8 mouse cellular contexts compared by ENCODE assay signal in the genomic region with DNA sequence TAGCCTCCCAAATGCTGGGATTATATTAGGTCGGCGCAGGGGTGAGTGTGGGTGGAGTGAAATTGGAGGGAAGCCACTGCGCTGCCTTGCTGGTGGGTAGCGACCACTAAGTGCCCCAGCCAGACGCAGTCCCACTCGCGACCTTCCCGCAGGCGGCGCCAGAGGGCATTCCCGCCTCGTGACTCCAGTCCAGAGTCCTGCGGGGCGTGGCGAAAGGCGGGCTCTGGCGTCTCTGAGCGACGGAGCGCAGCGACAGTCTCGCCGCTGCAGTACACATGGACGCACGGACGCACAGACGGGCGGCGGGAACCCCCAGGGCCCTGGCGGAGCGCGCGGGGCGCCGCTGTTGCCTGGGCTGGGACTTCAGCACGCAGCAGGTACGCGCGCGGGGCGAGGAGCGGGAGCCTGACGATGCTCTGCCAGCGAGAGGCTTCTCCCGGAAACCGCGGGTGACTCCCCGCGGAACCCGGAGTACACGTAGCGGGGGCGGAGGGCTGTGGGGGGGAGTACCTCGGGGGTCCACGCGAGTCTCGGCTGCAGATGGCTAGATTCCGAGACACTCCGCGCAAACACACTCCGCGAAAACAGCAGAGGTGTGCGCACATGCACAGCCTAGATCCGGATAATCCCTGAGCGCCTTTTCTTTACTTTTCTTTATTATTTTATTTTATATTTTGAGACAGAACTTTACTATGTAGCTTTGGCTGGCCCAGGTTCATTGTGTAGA. TPM values are rescaled to one million over a fixed set of nuclear protein-coding genes. Genes with fewer than 3 reads are reported as not detected.
DNase-seq lines count a peak whose midpoint lies in the region; ATAC-seq and TF ChIP-seq lines count a peak whose summit lies in the region.

A gene (plus strand): TSS at position 51 of the 727 bp plus-strand sequence.

- peak; percentile 93 for TF ChIP-seq POLR2A in liver, adult 2 months (IDR thresholded peaks at IDR 0.05; ENCODE audit: extremely low read depth, insufficient read depth, low read length)
- peak; percentile 52 for TF ChIP-seq POLR2A in myocyte (IDR thresholded peaks at IDR 0.05; ENCODE audit: insufficient read length, low read depth)

- H3K36me3 ChIP-seq in heart, embryonic 11.5 days (ENCODE audit: control insufficient read depth, insufficient read depth, low read length): no peaks in the 10 kb centered on the region
- H3K36me3 ChIP-seq in kidney, embryonic 16.5 days (ENCODE audit: insufficient read depth, low read length): no peaks in the 10 kb centered on the region
- peaks cover 29% of the 10 kb centered on the region; the same call in 1 of the 2 replicates for H3K36me3 ChIP-seq in liver, adult 2 months (ENCODE audit: control insufficient read depth, insufficient read depth, low read length)
- H3K36me3 ChIP-seq in myocyte (ENCODE audit: control insufficient read depth, insufficient read depth): no peaks in the 10 kb centered on the region
- no peaks in the 10 kb centered on the region for H3K36me3 ChIP-seq in splenic B cell, adult 2 months (ENCODE audit: control insufficient read depth, insufficient read depth, low read length, poor library complexity, severe bottlenecking)

- ATAC-seq in erythroblast, adult 5-6 weeks (replicated peaks; ENCODE audit: low FRiP score, poor library complexity, severe bottlenecking): peak; percentile 91
- peak; percentile 84 for ATAC-seq in heart, embryonic 11.5 days (replicated peaks; ENCODE audit: insufficient number of reproducible peaks, low FRiP score, low TSS enrichment)
- ATAC-seq in kidney, embryonic 16.5 days (ENCODE audit: low FRiP score, low TSS enrichment): peak; percentile 92

- TF ChIP-seq CTCF in liver, adult 2 months (IDR thresholded peaks at IDR 0.05; ENCODE audit: low read depth, low read length): peak; percentile 90

- no peaks in the 10 kb centered on the region for H3K9me3 ChIP-seq in heart, embryonic 11.5 days (replicated peaks; ENCODE audit: control insufficient read depth, low read length)
- H3K9me3 ChIP-seq in kidney, embryonic 16.5 days (ENCODE audit: low read length): no peaks in the 10 kb centered on the region

- H3K27ac ChIP-seq in heart, embryonic 11.5 days (ENCODE audit: low read depth, low read length): no peak within 1 kb of the TSS
- H3K27ac ChIP-seq in kidney, embryonic 16.5 days (ENCODE audit: low read length): peak within 1 kb of the TSS; percentile 27; the same call in 1 of the 2 replicates
- H3K27ac ChIP-seq in liver, adult 2 months (replicated peaks; ENCODE audit: insufficient read depth, low read depth, low read length): peak within 1 kb of the TSS; percentile 80

- H3K4me3 ChIP-seq in heart, embryonic 11.5 days (ENCODE audit: low read depth, low read length): peak within 1 kb of the TSS; percentile 59
- H3K4me3 ChIP-seq in kidney, embryonic 16.5 days (ENCODE audit: low read length): peak within 1 kb of the TSS; percentile 74
- peak within 1 kb of the TSS; percentile 68 for H3K4me3 ChIP-seq in liver, adult 2 months (ENCODE audit: insufficient read depth, low read depth, low read length)
- H3K4me3 ChIP-seq in myocyte: peak within 1 kb of the TSS; percentile 9

- peaks cover 2% of the 10 kb centered on the region; the same call in 1 of the 2 replicates for H3K27me3 ChIP-seq in heart, embryonic 11.5 days (ENCODE audit: control insufficient read depth, insufficient read depth, low read length)
- no peaks in the 10 kb centered on the region for H3K27me3 ChIP-seq in kidney, embryonic 16.5 days (ENCODE audit: insufficient read depth, low read length)
- H3K27me3 ChIP-seq in liver, adult 2 months (ENCODE audit: control insufficient read depth, insufficient read depth, low read length): no peaks in the 10 kb centered on the region
- H3K27me3 ChIP-seq in myocyte (ENCODE audit: control insufficient read depth, insufficient read depth, insufficient read length): no peaks in the 10 kb centered on the region
- no peaks in the 10 kb centered on the region for H3K27me3 ChIP-seq in splenic B cell, adult 2 months (ENCODE audit: control insufficient read depth, insufficient read depth, low read length, poor library complexity, severe bottlenecking)

- H3K4me1 ChIP-seq in heart, embryonic 11.5 days (ENCODE audit: control insufficient read depth, insufficient read depth, low read length): no peaks in the 10 kb centered on the region
- 0 out of 2 replicates have a peak, but pooled peaks cover 4% of the 10 kb centered on the region for H3K4me1 ChIP-seq in kidney, embryonic 16.5 days (ENCODE audit: insufficient read depth, low read length)
- no peaks in the 10 kb centered on the region for H3K4me1 ChIP-seq in liver, adult 2 months (ENCODE audit: control insufficient read depth, insufficient read depth, low read length)

- peak within 1 kb of the TSS; percentile 97 for H3K4me2 ChIP-seq in heart, embryonic 11.5 days
- peak within 1 kb of the TSS; percentile 93 for H3K4me2 ChIP-seq in kidney, embryonic 16.5 days (replicated peaks; ENCODE audit: low read depth, low read length)
- H3K4me2 ChIP-seq in myocyte (ENCODE audit: low read depth): peak within 1 kb of the TSS; percentile 42

- peak within 1 kb of the TSS; percentile 48 for H3ac ChIP-seq in myocyte (ENCODE audit: control insufficient read depth, insufficient read length)

- H3K79me2 ChIP-seq in liver, adult 2 months (ENCODE audit: control insufficient read depth, insufficient read depth, low read length): peaks cover 16% of the 10 kb centered on the region; the same call in 1 of the 2 replicates
- no peaks in the 10 kb centered on the region for H3K79me2 ChIP-seq in myocyte (ENCODE audit: control insufficient read depth, insufficient read depth)

- peak; percentile 91 to 92 for DNase-seq in B cell, adult 2 months
- DNase-seq in brain, adult 2 months (ENCODE audit: low read depth, low spot score): peak; percentile 93
- peak; percentile 72 for DNase-seq in liver, adult 2 months (ENCODE audit: extremely low read depth, low read depth, low spot score)
- peak; percentile 86 for DNase-seq in splenic B cell, adult 2 months (ENCODE audit: low read depth, low spot score)

- 3% methylated on average over 65 of the region's 65 CpGs for WGBS in heart, embryonic 11.5 days (ENCODE audit: insufficient replicate concordance)
- 2% methylated on average over 58 of the region's 65 CpGs for whole genome bisulfite sequencing in kidney, embryonic 16.5 days
- WGBS in liver, adult 2 months: 2% methylated on average over 65 of the region's 65 CpGs

- peak within 1 kb of the TSS; percentile 66 for H3K9ac ChIP-seq in heart, embryonic 11.5 days (ENCODE audit: low read depth, low read length)
- peak within 1 kb of the TSS; percentile 75 for H3K9ac ChIP-seq in kidney, embryonic 16.5 days (replicated peaks; ENCODE audit: low read length)
- peak within 1 kb of the TSS; percentile 92 for H3K9ac ChIP-seq in liver, adult 2 months (ENCODE audit: low read depth, low read length)

TF ChIP-seq in myocyte, 11 proteins besides CTCF, POLR2A, EP300 and RAD21:
- no peak for TF ChIP-seq TCF12 (IDR thresholded peaks at IDR 0.05; ENCODE audit: insufficient read depth, poor library complexity, severe bottlenecking)
- TF ChIP-seq TCF3 (IDR thresholded peaks at IDR 0.05; ENCODE audit: insufficient read length, low read depth): no peak
- no peak for TF ChIP-seq MYOG (IDR thresholded peaks at IDR 0.05; ENCODE audit: control insufficient read depth in 1 of 3, insufficient read depth in 1 of 3, insufficient read length in 2 of 3, low read depth in 2 of 3)
- no peak for TF ChIP-seq CEBPB (IDR thresholded peaks at IDR 0.05; ENCODE audit: insufficient read depth, poor library complexity, severe bottlenecking)
- TF ChIP-seq MAX (IDR thresholded peaks at IDR 0.05; ENCODE audit: low read depth): no peak
- TF ChIP-seq POLR2AphosphoS2 (IDR thresholded peaks at IDR 0.05; ENCODE audit: insufficient read length, low read depth): no peak
- TF ChIP-seq E2F4 (IDR thresholded peaks at IDR 0.05; ENCODE audit: insufficient read depth): no peak
- no peak for TF ChIP-seq REST (IDR thresholded peaks at IDR 0.05; ENCODE audit: insufficient read depth, insufficient read length)
- no peak for TF ChIP-seq USF1 (IDR thresholded peaks at IDR 0.05; ENCODE audit: low read depth)
- TF ChIP-seq MYOD1 (IDR thresholded peaks at IDR 0.05; ENCODE audit: control insufficient read depth in 1 of 3, insufficient read length in 2 of 3, low read depth in 2 of 3): no peak
- TF ChIP-seq SRF (IDR thresholded peaks at IDR 0.05; ENCODE audit: control insufficient read depth, insufficient read length, low read depth): no peak

RNA-seq across cellular contexts. Expression of the gene that starts here (rescaled TPM):
- 0.19 TPM in 1 of 2 replicates, not detected in the other for total RNA-seq in erythroblast, adult 5-6 weeks (2015; ENCODE audit: low replicate concordance)
- total RNA-seq in erythroblast, adult 5-6 weeks (2017; ENCODE audit: low replicate concordance): 0.56 TPM in 1 of 2 replicates, not detected in the other
- 2.2 and 2.4 TPM in 2 replicates for polyA plus RNA-seq in heart, embryonic 11.5 days (2014; fragmentation: Nextera tagmentation; extraction: Ambion mirVana)
- 34.7 and 35.8 TPM in 2 replicates for polyA plus RNA-seq in kidney, embryonic 16.5 days (2015; fragmentation: Nextera tagmentation; extraction: Ambion mirVana)
- total RNA-seq in liver, adult 2 months (2014; rRNA removed): 204 and 276 TPM in 2 replicates
- 154 and 166 TPM in 2 replicates for polyA plus RNA-seq in liver, adult 2 months (2012; rRNA removed)
- polyA plus RNA-seq in myocyte (2012; fragmentation: generic; extraction: Trizol): 1.7 TPM

Comparison
In these comparisons a context has a peak if more than half of its experiments do, and no peak if none do; other contexts are left out.
1. RNA of the gene that starts here (total RNA-seq): 204 to 276 TPM in liver, adult 2 months; 0.19 to 0.56 TPM in erythroblast, adult 5-6 weeks; every median in the first group is over 100 times any median in the second.
2. RNA of the gene that starts here (polyA plus RNA-seq): 154 to 166 TPM in liver, adult 2 months and 34.7 to 35.8 TPM in kidney, embryonic 16.5 days; 2.2 to 2.4 TPM in heart, embryonic 11.5 days and 1.7 TPM in myocyte (single experiment); every median in the first group is over 10 times any median in the second.
3. Peak in ATAC-seq in erythroblast, adult 5-6 weeks; RNA of the gene not detected or under 1 TPM.
4. H3K4me2 ChIP-seq: peak in every context shown above with its lines; median percentile 97 in heart, embryonic 11.5 days; 93 in kidney, embryonic 16.5 days; 42 in myocyte.
5. H3K4me3 ChIP-seq: peak in every context shown above with its lines; median percentile 74 in kidney, embryonic 16.5 days; 68 in liver, adult 2 months; 59 in heart, embryonic 11.5 days; 9 in myocyte.
6. Peak in every context shown above with its lines, with median percentiles within 50 percentile points of each other: DNase-seq, ATAC-seq and H3K9ac ChIP-seq.